Mouse (Mus musculus): ENCODE results near the gene Cc2d1b. TPM values are rescaled to one million over a fixed set of nuclear protein-coding genes. Genes with fewer than 3 reads are reported as not detected.

Gene Cc2d1b
- 21.4 and 35.4 TPM in 2 replicates for polyA plus RNA-seq (2015; fragmentation: Nextera tagmentation; extraction: Ambion mirVana)

GRCm38 (mm10) chr4:108619587-108620341 is at the start of gene Cc2d1b:
Gene Cc2d1b (plus strand): TSS chr4:108619940.

DNA sequence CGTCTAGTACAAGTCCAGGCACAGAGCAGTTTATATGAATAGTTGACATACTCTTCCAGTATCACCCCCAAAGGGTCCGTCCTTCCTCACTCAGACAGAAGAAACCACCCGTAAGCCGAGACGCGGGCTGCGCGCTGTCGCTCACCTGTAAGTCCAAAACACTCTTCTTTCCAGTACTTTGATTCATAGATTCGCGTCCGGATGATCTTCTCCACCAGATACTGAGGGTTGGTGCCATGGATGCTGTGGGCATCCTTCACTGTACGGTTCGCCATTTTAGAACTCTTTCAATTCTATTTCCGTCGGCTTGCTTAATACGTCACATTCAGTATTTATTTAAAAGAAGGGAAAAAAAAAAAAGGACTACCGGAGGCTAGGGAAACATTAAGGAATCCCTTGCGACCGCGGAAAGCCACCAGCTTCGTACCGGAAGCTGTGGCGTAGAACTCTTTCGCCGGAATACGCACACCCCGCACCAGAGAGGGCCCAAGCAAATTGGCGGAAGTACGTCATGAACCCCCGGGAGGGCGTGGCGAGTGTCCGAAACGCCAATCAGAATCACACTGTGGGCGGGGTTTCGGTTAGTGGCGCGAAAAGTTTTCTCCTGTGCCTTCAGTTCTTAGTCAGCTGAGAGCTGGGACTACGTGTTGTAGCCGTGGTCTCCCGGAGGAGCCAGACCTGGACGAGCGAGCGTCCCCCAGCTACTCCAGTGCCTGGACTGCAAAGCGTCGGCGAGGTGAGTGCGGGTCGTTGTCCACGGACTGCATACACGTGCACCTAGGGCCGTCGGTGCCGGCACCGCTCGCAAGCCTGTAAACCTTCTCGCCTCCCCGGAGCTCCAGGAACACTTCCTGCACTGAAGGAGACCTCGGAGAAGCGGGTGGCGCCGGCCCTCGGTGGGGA is 40.6 kb upstream of the Cc2d1b start, which contains the start of the genes Prpf38a and Orc1:
Gene Prpf38a (minus strand): TSS at position 497 of the 903 bp plus-strand sequence.
Gene Orc1 (plus strand): TSS at position 584 of the 903 bp plus-strand sequence.

Other genes starting within 250 kb of the Cc2d1b start
- 7.7 and 18.6 TPM in 2 replicates for gene Shisal2a, start 236.6 kb upstream of the Cc2d1b start, polyA plus RNA-seq (2015; fragmentation: Nextera tagmentation; extraction: Ambion mirVana)
- 64.7 and 93.1 TPM in 2 replicates for gene Gpx7, start 213.0 kb upstream of the Cc2d1b start, polyA plus RNA-seq (2015; fragmentation: Nextera tagmentation; extraction: Ambion mirVana)
- 38.3 and 50.2 TPM in 2 replicates for gene Tut4, start 160.5 kb upstream of the Cc2d1b start, polyA plus RNA-seq (2015; fragmentation: Nextera tagmentation; extraction: Ambion mirVana)
- gene Prpf38a, start 40.6 kb upstream of the Cc2d1b start, polyA plus RNA-seq (2015; fragmentation: Nextera tagmentation; extraction: Ambion mirVana): 62.0 and 64.8 TPM in 2 replicates
- gene Orc1, start 40.5 kb upstream of the Cc2d1b start, polyA plus RNA-seq (2015; fragmentation: Nextera tagmentation; extraction: Ambion mirVana): 2.8 and 4.0 TPM in 2 replicates
- gene 3110021N24Rik, start 99.7 kb downstream of the Cc2d1b start, polyA plus RNA-seq (2015; fragmentation: Nextera tagmentation; extraction: Ambion mirVana): 0.66 and 2.6 TPM in 2 replicates
- 3.6 and 3.8 TPM in 2 replicates for gene Zfyve9, start 160.9 kb downstream of the Cc2d1b start, polyA plus RNA-seq (2015; fragmentation: Nextera tagmentation; extraction: Ambion mirVana)
- gene Btf3l4, start 213.7 kb downstream of the Cc2d1b start, polyA plus RNA-seq (2015; fragmentation: Nextera tagmentation; extraction: Ambion mirVana): 187 and 197 TPM in 2 replicates
- gene Txndc12, start 214.7 kb downstream of the Cc2d1b start, polyA plus RNA-seq (2015; fragmentation: Nextera tagmentation; extraction: Ambion mirVana): 105 and 113 TPM in 2 replicates
- gene Kti12, start 227.8 kb downstream of the Cc2d1b start, polyA plus RNA-seq (2015; fragmentation: Nextera tagmentation; extraction: Ambion mirVana): 27.2 and 36.6 TPM in 2 replicates
- 1.1 and 1.4 TPM in 2 replicates for gene A730015C16Rik, start 228.7 kb downstream of the Cc2d1b start, polyA plus RNA-seq (2015; fragmentation: Nextera tagmentation; extraction: Ambion mirVana)

Measured in adrenal gland, postnatal 0 days (tissue).